Mouse (Mus musculus) brown adipose tissue, adult 24 weeks (tissue): Measurements from ENCODE around the gene Obsl1. TPM values are rescaled to one million over a fixed set of nuclear protein-coding genes. Genes with fewer than 3 reads are reported as not detected.
A peak's percentile ranks its signal among the peaks of the same experiment; 100 is the strongest.

Source experiments
- H3K27ac ChIP-seq: fragments of 200-500 bp; replicated peaks from 2 replicates; pipeline ENCODE4 v1.5.1; 2012; ENCODE audit warnings: low read depth, mild to moderate bottlenecking, low read length
- H3K4me1 ChIP-seq: fragments of 200-500 bp; 2 replicates; pipeline ENCODE4 v1.6.1; 2012; ENCODE audit warnings: low read length, mixed read lengths; ENCODE audit not compliant: control insufficient read depth, insufficient read depth, insufficient read length
- H3K4me3 ChIP-seq: fragments of 200-500 bp; 2 replicates; pipeline ENCODE4 v1.5.1; 2012; ENCODE audit warnings: low read depth, mild to moderate bottlenecking, low read length, moderate library complexity; ENCODE audit not compliant: insufficient read depth
- polyA plus RNA-seq: library from polyadenylated mRNA; stranded (reverse); fragments of >200 nt; gene quantifications from 2 replicates; pipeline ENCODE4 v1.2.4, GENCODE M21; 2012; ENCODE audit not compliant: missing spikeins, insufficient read depth, insufficient read length

The Obsl1 gene
- 0.87 and 4.5 TPM in 2 replicates for polyA plus RNA-seq

- Histone ChIP-seq H3K4me1 (no peaks in the 10 kb centered on the region), H3K27ac (no peak within 1 kb of the TSS), H3K4me3 (peak within 1 kb of the TSS; percentile 55)
These were observed at the start of gene Obsl1 for GRCm38 (mm10) chr1:75505956-75506831. TSS of gene Obsl1 (minus strand) at chr1:75506452.

DNA sequence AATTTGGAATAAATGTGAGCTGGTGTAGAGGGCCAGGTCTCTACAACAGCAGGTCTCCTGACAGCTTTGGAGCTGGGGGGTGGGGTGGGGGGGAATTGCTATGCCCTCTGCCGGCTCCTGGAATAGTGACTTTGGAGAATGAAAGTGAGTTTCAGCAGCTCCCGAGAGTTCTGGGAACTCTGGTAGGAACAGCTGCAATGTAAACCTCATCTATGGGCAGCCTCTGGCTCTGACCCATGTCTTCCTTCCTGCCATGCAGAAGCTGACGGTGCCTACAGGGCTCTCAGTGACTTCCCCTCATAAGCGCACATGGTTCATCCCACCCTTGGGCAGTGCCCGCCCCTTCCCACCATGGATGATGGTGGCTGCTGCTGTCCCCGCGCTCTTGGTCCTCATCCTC, 49.4 kb upstream of the Obsl1 start:
- Histone ChIP-seq H3K4me1 (no peaks in the 10 kb centered on the region), H3K27ac (no peak overlapping the region)

GRCm38 (mm10) chr1:75550586-75550985, 44.3 kb upstream of the Obsl1 start:
- Histone ChIP-seq H3K4me3 (no peak overlapping the region), H3K4me1 (no peaks in the 10 kb centered on the region), H3K27ac (no peak overlapping the region)

More for the DNA sequence above, 49.4 kb upstream of the Obsl1 start:
- no peak overlapping the region for H3K4me3 ChIP-seq

DNA sequence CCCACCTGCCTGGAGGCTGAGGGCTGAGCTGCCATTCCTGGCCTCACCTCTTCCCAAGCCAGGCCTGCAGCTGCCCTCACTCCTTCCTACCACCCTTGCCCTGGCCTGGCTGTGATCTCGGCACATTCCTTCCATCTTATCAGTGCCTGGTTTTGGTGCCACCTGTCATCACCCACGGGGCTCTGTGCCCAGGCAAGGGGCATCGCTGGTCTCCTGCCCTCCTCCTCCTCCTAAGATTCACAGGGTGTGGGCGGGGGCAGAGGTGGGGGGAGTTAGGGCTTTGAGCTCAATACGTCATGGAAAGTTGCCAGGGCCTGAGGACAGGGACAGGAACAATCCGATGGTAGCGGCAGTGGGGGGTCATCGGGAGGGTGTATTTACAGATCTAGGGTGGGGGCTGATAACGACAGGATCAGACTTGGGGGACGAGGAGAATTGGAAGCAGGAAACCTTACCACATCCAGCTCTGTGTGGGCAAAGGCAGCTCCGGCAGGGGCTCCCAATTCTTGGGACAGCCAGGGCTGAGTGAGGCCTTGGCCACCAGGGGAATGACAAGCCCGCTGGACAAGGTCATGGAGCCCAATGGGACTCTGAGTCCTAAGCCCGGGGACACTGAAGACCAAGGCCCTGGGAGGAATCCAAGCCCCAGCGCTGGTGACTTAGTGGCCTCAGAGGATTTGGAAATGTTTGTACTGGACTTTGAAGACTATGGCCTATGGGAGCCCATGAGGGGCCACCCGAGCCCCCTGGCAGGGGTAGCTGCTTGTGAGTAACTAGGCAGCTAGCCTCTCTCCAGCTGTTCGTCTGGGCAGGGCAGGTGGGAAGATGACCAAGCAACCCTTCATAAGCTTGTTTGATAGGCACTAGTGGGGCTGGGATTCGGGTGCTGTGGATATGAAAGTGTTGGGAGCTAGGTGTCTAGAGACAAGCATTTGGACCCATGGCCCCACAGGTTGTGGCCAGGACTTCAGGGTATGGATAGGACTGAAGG, 43.3 kb upstream of the Obsl1 start:
- no peaks in the 10 kb centered on the region for H3K4me1 ChIP-seq
- H3K4me3 ChIP-seq = no peak overlapping the region
- no peak overlapping the region for H3K27ac ChIP-seq

DNA sequence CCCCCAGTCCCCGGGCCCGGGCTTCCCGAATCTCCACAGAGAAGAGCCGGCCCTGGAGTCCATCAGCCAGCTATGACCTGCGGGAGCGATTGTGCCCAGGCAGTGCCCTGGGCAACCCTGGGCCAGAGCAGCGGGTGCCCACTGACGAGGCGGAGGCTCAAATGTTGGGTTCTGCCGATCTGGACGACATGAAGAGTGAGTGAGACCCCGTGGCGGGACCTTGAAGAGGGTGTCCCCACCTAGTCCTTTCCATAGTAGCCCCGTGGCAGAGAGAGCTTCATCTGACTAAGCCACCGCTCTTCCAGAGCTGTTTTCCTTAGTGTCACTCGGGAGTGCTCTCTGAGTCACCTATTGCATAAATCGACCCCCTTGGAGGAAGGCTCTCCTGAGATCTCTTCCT, 42.6 kb upstream of the Obsl1 start:
- H3K4me3 ChIP-seq = no peak overlapping the region
- no peaks in the 10 kb centered on the region for H3K4me1 ChIP-seq
- no peak overlapping the region for H3K27ac ChIP-seq

- no peak overlapping the region for H3K27ac ChIP-seq
These were observed 41.8 kb upstream of the Obsl1 start for GRCm38 (mm10) chr1:75548083-75548482.

DNA sequence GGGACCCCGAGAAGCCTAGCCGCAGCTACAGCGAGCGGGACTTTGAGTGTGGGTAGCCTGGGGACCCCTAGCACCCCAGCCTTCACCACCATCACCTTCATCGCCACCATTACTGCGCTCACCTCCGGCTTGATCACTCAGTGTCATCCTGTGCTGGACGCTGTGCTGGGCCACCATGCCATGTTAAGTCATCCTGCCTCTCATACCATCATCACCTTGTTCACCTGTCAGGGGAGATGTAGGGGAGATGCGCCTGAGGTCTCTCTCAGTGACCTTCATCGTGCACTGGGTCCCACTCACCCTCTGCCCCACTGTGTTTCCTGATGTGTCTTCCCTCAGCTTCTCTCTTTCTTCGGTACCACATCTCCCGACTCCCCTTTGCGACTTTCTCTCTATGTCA, 41.1 kb upstream of the Obsl1 start:
- no peaks in the 10 kb centered on the region for H3K4me1 ChIP-seq
- 0 out of 2 replicates have a peak overlapping the region, but pooled peaks have one; percentile 10 for H3K4me3 ChIP-seq
- no peak overlapping the region for H3K27ac ChIP-seq

More at GRCm38 (mm10) chr1:75548083-75548482, 41.8 kb upstream of the Obsl1 start:
- Histone ChIP-seq H3K4me1 (no peaks in the 10 kb centered on the region), H3K4me3 (no peak overlapping the region)

DNA sequence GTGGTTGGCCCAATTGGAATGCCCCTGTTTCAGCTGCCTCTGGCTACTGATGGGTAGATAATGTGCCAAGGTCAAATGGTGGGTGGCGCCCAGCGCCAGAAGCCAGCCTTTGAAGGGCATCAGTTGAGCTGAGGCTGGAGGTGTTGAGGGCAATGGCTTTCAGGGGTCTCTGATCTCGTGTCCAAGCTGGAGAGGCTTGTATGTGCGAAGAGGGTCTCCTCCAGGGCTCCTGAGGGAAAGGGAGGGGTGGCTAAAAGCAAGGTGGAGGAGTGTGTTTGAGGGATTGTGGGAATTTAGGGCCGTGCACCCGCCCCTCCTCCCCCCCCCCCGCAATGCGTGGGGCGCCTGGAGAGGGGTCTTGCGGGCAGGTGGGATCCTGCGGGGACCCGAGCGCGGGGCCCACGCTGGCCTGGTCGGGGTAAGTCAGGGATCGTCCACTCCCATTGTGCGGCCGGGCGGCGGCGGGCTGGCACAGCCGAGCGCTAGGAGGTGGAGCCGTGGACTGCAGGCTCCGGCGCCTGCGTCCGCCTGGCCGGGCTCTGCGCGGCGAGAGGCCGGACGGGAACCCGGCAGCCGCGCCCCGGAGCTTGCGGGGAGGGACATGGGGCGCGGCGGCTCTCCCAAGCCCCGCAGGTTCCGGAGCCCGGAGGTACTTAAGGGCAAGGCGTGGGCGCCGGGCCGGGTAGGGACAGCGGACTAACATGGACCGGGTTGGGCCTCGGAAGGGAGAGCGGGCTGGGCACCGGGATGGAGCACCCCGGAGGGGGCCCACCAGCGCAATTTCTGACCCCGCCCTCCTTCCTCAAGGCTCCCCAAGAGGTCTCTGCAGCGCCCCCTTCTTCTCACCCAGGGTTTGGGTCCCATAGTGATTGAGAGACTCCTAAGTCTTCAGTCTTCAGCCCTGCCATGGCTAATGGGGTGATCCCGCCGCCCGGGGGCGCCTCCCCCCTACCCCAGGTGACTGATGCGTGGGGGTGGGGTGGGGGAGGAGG, 40.0 kb upstream of the Obsl1 start, which contains the start of gene Slc4a3:
Gene Slc4a3, plus strand, starts transcription at position 302 of the 992 bp plus-strand sequence.
- Histone ChIP-seq H3K4me3 (peak within 1 kb of the TSS; percentile 93), H3K27ac (no peak within 1 kb of the TSS), H3K4me1 (no peaks in the 10 kb centered on the region)

GRCm38 (mm10) chr1:75544351-75544750, 38.1 kb upstream of the Obsl1 start:
- Histone ChIP-seq H3K27ac (no peak overlapping the region), H3K4me3 (no peak overlapping the region), H3K4me1 (no peaks in the 10 kb centered on the region)

GRCm38 (mm10) chr1:75541496-75541895, 35.2 kb upstream of the Obsl1 start:
- Histone ChIP-seq H3K27ac (no peak overlapping the region), H3K4me1 (no peaks in the 10 kb centered on the region)

DNA sequence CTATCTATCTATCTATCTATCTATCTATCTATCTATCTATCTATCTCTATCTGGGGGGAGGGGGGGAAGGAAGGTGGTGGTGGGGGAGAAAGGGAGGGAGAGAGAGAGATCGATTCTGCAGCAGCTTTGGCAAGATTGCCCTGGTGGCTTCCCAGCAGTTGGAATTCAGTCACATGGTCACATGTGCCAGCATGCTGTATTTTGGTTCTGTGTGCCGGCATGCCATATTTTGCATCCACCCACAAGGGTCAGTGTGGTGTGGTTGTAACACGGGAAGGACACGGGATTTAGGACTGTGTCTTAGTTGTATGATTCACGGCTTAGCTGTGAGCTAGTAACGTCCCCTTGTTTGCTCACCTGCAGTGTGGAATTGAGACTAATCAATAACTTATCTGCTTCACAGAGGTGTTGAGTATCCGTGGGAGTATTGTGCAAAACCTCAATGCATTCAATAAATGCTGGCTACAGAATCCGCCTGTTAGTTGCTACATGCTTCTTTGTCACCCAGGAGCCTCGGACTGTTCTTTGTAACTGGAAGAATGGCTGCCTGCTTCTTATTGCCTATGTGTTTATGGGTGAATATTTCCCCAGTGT, 32.4 kb upstream of the Obsl1 start:
- H3K4me3 ChIP-seq = no peak overlapping the region
- no peaks in the 10 kb centered on the region for H3K4me1 ChIP-seq
- H3K27ac ChIP-seq = no peak overlapping the region

More at GRCm38 (mm10) chr1:75541496-75541895, 35.2 kb upstream of the Obsl1 start:
- no peak overlapping the region for H3K4me3 ChIP-seq

DNA sequence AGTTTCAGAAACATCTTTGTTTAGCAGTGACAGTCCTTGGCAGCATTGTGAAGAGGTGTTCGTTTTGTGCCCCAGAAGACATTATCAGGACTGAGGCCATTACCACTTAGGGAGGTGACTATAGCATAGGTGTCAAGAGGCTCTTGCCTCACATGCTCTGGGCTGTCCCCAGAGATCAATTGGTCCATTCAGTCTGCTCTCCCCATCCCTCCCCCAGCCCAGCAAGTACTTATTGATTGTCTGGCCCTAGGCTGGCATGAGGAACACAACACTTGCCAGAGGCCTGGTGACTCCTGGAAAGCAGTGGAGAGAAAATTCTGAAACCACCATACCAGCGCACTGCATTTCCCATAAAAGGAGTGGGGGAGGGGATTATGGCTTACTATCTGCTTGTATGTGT, 31.3 kb upstream of the Obsl1 start:
- Histone ChIP-seq H3K4me3 (no peak overlapping the region), H3K4me1 (no peaks in the 10 kb centered on the region), H3K27ac (no peak overlapping the region)

GRCm38 (mm10) chr1:75533325-75534252, 27.3 kb upstream of the Obsl1 start:
- H3K27ac ChIP-seq = no peak overlapping the region
- no peak overlapping the region for H3K4me3 ChIP-seq
- no peaks in the 10 kb centered on the region for H3K4me1 ChIP-seq
